Mouse (Mus musculus): ENCODE data around the gene Cluh. TPM values are rescaled to one million over a fixed set of nuclear protein-coding genes. Genes with fewer than 3 reads are reported as not detected.

Gene Cluh
- polyA plus RNA-seq, 1 experiment from 2014 or later: 28.2 TPM

DNA sequence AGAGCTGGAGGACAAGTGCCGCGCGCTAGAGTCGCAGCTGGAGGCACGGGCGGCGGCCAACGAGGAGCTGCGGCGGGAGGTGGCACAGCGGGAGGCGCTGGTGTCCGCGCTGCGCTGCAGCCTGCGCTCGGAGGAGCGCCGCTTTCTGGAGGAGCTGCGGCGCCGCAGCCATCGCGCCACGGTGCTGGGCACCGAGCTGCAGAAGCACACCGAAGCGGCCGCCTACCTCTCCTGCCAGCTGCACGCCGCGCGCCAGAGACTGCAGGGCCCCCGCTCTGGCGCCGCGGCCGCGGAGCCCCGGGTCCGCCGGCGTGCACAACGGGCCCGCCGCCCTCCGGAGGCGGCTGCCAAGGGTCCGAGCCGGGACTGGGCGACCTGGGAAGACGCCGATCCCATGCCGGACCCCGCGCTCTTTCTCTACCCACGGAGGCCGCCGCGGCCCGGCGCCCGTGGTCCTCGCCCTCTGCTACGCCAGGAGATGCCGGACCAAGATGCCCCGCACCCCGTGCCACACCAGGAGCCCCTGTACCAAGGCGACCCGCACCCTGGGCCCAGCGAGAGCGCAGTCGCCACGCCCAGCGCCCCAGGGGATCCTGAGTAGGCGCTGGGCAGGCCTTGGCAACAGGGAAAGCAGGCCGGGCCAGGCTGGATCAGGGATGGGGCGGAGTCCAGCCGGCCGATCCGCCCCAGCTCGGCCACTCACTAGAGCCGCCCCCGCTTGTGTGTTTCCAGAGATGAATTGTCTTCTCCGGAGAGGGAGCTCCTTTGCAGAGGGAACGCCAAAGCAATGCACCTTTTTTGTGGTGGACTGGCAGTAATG is 11.1 kb upstream of the Cluh start:
- Histone ChIP-seq H3K9ac (ENCODE audit: low read depth, low read length) (peak overlapping the region; percentile 83), H3K27me3 (ENCODE audit: control insufficient read depth, insufficient read depth, low read length) (no peaks in the 10 kb centered on the region; the same call in 1 of the 2 replicates), H3K9me3 (ENCODE audit: control insufficient read depth, low read length) (no peaks in the 10 kb centered on the region), H3K27ac (ENCODE audit: low read depth, low read length) (peak overlapping the region; percentile 80), H3K4me3 (ENCODE audit: low read length) (peak overlapping the region; percentile 77), H3K4me1 (ENCODE audit: control insufficient read depth, insufficient read depth, low read length) (peaks cover 15% of the 10 kb centered on the region), H3K36me3 (ENCODE audit: control insufficient read depth, insufficient read depth, low read length) (no peaks in the 10 kb centered on the region), H3K4me2 (replicated peaks; ENCODE audit: low read depth, low read length) (peak overlapping the region; percentile 94)
- peak; percentile 92 for ATAC-seq (ENCODE audit: low FRiP score, low TSS enrichment)
- WGBS: under 1% methylated on average over 80 of the region's 86 CpGs

DNA sequence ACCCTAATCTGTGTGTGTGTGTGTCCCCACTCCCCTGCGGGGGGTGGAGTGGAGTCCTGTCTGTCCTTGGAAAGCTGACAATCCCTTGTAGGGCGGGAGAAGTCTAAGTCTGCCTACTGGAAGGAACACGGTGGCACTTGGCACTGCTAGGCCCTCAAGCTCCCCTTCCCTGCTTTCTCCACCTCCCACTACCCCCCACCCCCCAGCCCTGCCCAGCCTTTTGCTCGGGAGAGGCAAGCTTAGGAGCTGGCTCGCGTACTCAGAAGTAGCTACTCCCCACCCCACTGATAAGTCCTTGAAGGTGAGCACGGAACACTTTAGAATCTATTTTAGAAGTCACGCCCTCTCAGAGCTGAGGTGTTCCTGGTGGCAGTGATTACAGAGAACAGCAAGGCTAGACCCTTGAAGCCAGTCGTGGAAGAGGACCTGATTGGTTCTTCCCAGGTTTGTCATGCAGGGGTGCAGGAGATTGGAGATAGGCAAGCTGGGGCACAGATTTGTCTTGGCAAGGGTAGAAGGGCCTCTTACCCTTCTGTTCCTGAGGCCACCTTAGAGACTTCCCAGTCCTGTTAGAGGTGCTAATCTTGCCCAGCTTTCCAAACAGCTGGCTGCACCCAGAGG is 10.4 kb upstream of the Cluh start:
- Histone ChIP-seq H3K4me1 (ENCODE audit: control insufficient read depth, insufficient read depth, low read length) (peaks cover 15% of the 10 kb centered on the region), H3K27ac (ENCODE audit: low read depth, low read length) (peak overlapping the region; percentile 52; the same call in 1 of the 2 replicates), H3K9ac (ENCODE audit: low read depth, low read length) (peak overlapping the region; percentile 83), H3K27me3 (ENCODE audit: control insufficient read depth, insufficient read depth, low read length) (no peaks in the 10 kb centered on the region; the same call in 1 of the 2 replicates), H3K4me2 (replicated peaks; ENCODE audit: low read depth, low read length) (peak overlapping the region; percentile 94), H3K4me3 (ENCODE audit: low read length) (peak overlapping the region; percentile 77), H3K9me3 (ENCODE audit: control insufficient read depth, low read length) (no peaks in the 10 kb centered on the region), H3K36me3 (ENCODE audit: control insufficient read depth, insufficient read depth, low read length) (no peaks in the 10 kb centered on the region)
- no peak; the same call in 1 of the 2 replicates for ATAC-seq (ENCODE audit: low FRiP score, low TSS enrichment)
- WGBS: 7% methylated on average over 9 of the region's 9 CpGs

DNA sequence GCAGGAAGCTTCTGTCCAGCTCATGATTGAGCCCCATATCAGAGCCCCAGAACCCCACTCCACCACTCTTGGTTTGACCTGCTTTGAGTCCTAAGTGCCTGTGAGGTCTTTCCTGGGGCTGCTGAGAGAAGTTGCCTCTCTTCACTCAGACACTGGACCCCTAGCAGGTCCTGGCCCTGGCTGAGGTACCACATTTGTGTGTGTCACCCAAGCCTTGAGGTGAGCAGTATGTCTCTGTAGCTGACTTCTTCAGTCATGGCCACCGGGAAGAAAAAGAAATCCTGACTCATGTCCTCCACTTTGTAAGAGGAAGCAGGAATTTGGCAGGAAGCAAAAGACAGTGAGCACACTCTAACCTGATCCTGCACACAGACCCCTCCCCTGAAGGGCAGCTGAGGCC is 9.7 kb upstream of the Cluh start:
- WGBS: 77% methylated on average over 1 of the region's 1 CpGs
- Histone ChIP-seq H3K36me3 (ENCODE audit: control insufficient read depth, insufficient read depth, low read length) (no peaks in the 10 kb centered on the region), H3K9ac (ENCODE audit: low read depth, low read length) (no peak overlapping the region), H3K27ac (ENCODE audit: low read depth, low read length) (no peak overlapping the region), H3K9me3 (ENCODE audit: control insufficient read depth, low read length) (no peaks in the 10 kb centered on the region), H3K4me3 (ENCODE audit: low read length) (no peak overlapping the region), H3K4me2 (replicated peaks; ENCODE audit: low read depth, low read length) (no peak overlapping the region), H3K27me3 (ENCODE audit: control insufficient read depth, insufficient read depth, low read length) (no peaks in the 10 kb centered on the region; the same call in 1 of the 2 replicates), H3K4me1 (ENCODE audit: control insufficient read depth, insufficient read depth, low read length) (peaks cover 15% of the 10 kb centered on the region)
- ATAC-seq (ENCODE audit: low FRiP score, low TSS enrichment): no peak

DNA sequence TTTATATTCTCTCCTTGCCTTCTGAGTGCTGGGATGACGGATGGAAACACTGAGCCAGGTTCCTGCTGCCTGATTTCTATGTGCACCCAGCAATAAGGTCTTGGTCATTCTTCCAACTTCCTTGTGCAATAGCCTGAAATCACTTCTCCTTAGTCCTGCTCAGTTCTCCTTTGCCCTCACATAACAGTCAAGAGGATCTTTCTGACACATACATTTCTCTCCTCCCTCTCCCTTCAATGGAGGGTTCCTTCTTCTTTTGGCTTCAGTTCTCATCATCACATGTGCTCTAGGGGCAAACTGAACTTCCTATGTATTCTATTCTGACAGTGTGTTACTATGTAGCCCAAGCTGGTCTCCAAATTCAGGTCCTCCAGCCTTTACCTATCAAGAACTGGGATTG is 1.3 kb upstream of the Cluh start:
- WGBS: 80% methylated on average over 1 of the region's 1 CpGs
- Histone ChIP-seq H3K36me3 (ENCODE audit: control insufficient read depth, insufficient read depth, low read length) (no peaks in the 10 kb centered on the region), H3K4me1 (ENCODE audit: control insufficient read depth, insufficient read depth, low read length) (peaks cover 30% of the 10 kb centered on the region), H3K27me3 (ENCODE audit: control insufficient read depth, insufficient read depth, low read length) (no peaks in the 10 kb centered on the region), H3K9me3 (ENCODE audit: control insufficient read depth, low read length) (no peaks in the 10 kb centered on the region), H3K4me3 (ENCODE audit: low read length) (no peak overlapping the region), H3K4me2 (replicated peaks; ENCODE audit: low read depth, low read length) (no peak overlapping the region), H3K9ac (ENCODE audit: low read depth, low read length) (no peak overlapping the region), H3K27ac (ENCODE audit: low read depth, low read length) (no peak overlapping the region)
- ATAC-seq (ENCODE audit: low FRiP score, low TSS enrichment): no peak

DNA sequence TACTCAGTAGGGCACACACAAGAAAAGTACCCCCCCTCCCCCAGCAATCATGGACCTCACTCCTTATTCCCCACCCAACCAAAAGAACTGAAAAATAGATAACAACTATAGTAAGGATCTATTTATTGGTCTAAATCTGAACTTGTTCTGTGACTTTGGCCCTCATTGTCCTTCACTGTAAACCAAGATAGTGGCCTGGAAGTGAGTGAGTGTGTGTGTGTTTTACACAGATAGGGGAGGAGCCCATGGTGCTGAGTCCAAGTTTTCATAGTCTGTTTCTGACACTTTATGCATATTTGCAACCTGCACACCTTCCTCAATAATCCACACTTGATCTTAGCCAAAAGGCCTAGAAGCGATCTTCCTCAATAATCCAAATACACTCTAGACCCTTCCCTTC is 619 bp upstream of the Cluh start:
- H3K4me1 ChIP-seq (ENCODE audit: control insufficient read depth, insufficient read depth, low read length): peaks cover 37% of the 10 kb centered on the region
- WGBS: 8% methylated on average over 1 of the region's 1 CpGs

DNA sequence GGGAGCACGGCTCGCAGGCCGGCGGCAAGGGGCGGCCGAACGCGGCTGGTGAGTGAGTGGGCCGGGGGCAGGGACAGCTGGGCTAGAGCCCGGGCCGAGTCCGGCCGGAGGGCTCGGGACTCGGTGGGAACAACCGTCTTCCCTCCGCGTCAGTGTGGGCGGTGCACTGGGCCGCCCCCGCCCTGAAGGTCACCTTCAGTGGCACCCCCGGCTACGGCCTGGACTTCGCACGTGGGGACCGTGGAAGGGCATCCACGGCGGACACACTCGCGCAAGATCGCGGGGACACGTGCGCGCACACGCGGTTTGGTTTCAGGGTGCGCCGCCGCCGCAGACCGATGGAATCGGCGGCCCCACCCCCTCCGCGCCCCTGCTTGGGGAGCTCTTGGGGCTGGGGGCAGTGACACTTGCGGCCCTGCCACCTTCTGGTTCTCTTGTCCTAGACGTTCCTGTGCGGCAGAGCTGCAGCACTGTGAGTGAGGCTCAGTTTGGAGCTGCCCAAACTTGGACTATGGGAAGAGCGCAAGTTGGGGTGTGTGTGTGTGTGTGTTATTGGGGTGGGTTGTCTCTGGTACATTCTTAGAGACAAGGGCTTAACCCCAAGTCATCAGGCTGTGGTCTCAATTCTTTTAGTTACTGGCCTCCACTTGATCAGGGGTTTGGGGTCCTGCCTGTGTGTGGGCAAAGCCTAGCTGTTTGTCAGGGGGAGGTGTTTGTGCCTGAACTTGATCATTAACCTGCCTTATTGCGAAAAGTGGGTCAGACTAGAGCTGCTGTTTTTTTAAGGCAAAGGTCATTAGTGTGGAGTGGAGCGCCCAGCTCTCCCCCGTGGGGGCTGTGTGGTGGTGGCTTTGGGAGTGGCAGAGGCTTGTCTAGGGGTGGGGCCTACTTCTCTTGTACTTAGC is 604 bp downstream of the Cluh start:
- Histone ChIP-seq H3K9me3 (ENCODE audit: control insufficient read depth, low read length) (no peaks in the 10 kb centered on the region), H3K4me1 (ENCODE audit: control insufficient read depth, insufficient read depth, low read length) (peaks cover 39% of the 10 kb centered on the region), H3K9ac (ENCODE audit: low read depth, low read length) (peak overlapping the region; percentile 90), H3K27me3 (ENCODE audit: control insufficient read depth, insufficient read depth, low read length) (no peaks in the 10 kb centered on the region), H3K27ac (ENCODE audit: low read depth, low read length) (peak overlapping the region; percentile 81), H3K36me3 (ENCODE audit: control insufficient read depth, insufficient read depth, low read length) (no peaks in the 10 kb centered on the region), H3K4me2 (replicated peaks; ENCODE audit: low read depth, low read length) (peak overlapping the region; percentile 90), H3K4me3 (ENCODE audit: low read length) (peak overlapping the region; percentile 98)
- under 1% methylated on average over 52 of the region's 53 CpGs for WGBS
- ATAC-seq (ENCODE audit: low FRiP score, low TSS enrichment): peak; percentile 52

More for the DNA sequence above, 619 bp upstream of the Cluh start:
- peak overlapping the region; percentile 13; the same call in 1 of the 2 replicates for H3K27ac ChIP-seq (ENCODE audit: low read depth, low read length)
- H3K4me2 ChIP-seq (replicated peaks; ENCODE audit: low read depth, low read length): peak overlapping the region; percentile 90
- peak; percentile 1; the same call in 1 of the 2 replicates for ATAC-seq (ENCODE audit: low FRiP score, low TSS enrichment)
- peak overlapping the region; percentile 90; the same call in 1 of the 2 replicates for H3K9ac ChIP-seq (ENCODE audit: low read depth, low read length)
- H3K36me3 ChIP-seq (ENCODE audit: control insufficient read depth, insufficient read depth, low read length): no peaks in the 10 kb centered on the region
- peak overlapping the region; percentile 98 for H3K4me3 ChIP-seq (ENCODE audit: low read length)
- H3K27me3 ChIP-seq (ENCODE audit: control insufficient read depth, insufficient read depth, low read length): no peaks in the 10 kb centered on the region
- H3K9me3 ChIP-seq (ENCODE audit: control insufficient read depth, low read length): no peaks in the 10 kb centered on the region

DNA sequence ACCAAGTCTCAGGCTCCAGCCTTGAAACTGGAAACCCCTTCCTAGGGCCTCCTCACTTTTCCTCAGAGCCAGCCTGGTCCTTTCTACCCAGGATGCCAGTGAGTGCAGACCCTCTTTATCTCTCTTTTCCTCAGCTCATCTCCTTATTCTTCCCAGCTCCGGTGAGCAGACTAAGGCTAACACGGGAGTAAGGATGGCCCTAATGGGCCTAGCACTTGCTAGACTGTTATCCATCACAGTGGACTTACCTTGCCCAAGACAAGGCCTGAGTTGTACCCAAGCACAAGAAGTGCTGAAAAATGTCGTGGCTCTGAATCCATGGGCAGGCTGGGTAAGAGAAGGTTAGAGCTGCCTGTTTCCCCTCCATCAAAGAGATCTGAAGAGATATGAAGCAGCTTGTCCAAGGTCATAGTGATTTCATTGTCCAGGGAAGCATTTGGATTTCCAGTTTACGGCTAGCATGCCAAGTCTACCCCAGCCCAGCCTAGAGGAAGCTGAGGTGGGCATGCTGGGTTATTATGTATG is 1.3 kb downstream of the Cluh start:
- Histone ChIP-seq H3K27ac (ENCODE audit: low read depth, low read length) (peak overlapping the region; percentile 81; the same call in 1 of the 2 replicates), H3K9ac (ENCODE audit: low read depth, low read length) (peak overlapping the region; percentile 90), H3K4me1 (ENCODE audit: control insufficient read depth, insufficient read depth, low read length) (peaks cover 39% of the 10 kb centered on the region), H3K27me3 (ENCODE audit: control insufficient read depth, insufficient read depth, low read length) (no peaks in the 10 kb centered on the region), H3K4me3 (ENCODE audit: low read length) (peak overlapping the region; percentile 98), H3K9me3 (ENCODE audit: control insufficient read depth, low read length) (no peaks in the 10 kb centered on the region), H3K4me2 (replicated peaks; ENCODE audit: low read depth, low read length) (peak overlapping the region; percentile 90), H3K36me3 (ENCODE audit: control insufficient read depth, insufficient read depth, low read length) (no peaks in the 10 kb centered on the region)
- 46% methylated on average over 4 of the region's 4 CpGs for WGBS
- ATAC-seq (ENCODE audit: low FRiP score, low TSS enrichment): no peak

DNA sequence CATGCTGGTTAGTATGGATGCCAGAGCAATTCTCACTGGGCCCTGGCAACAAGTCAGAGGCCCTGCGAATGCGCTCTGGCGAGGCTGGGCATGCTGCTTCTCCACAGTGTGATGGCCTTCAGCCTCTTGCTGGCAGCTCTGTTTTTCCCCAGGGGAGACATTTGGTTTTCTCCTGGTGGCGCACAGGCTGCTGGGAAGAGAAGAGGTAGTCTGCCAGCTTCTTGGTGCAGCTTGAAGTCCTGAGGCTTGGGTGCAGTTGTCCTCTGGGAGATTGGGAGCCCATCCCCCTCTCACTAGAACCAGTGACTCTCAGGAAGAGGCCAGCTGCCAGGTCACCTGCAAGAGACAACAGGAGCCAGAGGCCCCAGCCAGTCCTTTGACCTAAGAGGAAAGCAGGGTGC is 3.5 kb downstream of the Cluh start:
- Histone ChIP-seq H3K27ac (ENCODE audit: low read depth, low read length) (no peak overlapping the region; the same call in 1 of the 2 replicates), H3K4me3 (ENCODE audit: low read length) (no peak overlapping the region), H3K9ac (ENCODE audit: low read depth, low read length) (no peak overlapping the region; the same call in 1 of the 2 replicates), H3K9me3 (ENCODE audit: control insufficient read depth, low read length) (peaks cover 3% of the 10 kb centered on the region; the same call in 1 of the 2 replicates), H3K4me1 (ENCODE audit: control insufficient read depth, insufficient read depth, low read length) (peaks cover 39% of the 10 kb centered on the region), H3K4me2 (replicated peaks; ENCODE audit: low read depth, low read length) (no peak overlapping the region), H3K27me3 (ENCODE audit: control insufficient read depth, insufficient read depth, low read length) (no peaks in the 10 kb centered on the region), H3K36me3 (ENCODE audit: control insufficient read depth, insufficient read depth, low read length) (peaks cover 13% of the 10 kb centered on the region)
- ATAC-seq (ENCODE audit: low FRiP score, low TSS enrichment): no peak
- WGBS: 91% methylated on average over 4 of the region's 4 CpGs

All from kidney, embryonic 14.5 days (tissue).